Mouse (Mus musculus): ENCODE measurements around the gene Ado. TPM values are rescaled to one million over a fixed set of nuclear protein-coding genes. Genes with fewer than 3 reads are reported as not detected.

The Ado gene
- polyA plus RNA-seq, 1 experiment from 2014 or later, result 17.5 TPM

GRCm38 (mm10) chr10:67561185-67561584 is 12.4 kb upstream of the Ado start:
- DNase-seq (ENCODE audit: low read depth, low spot score) (no peak), ATAC-seq (no peak)
- no peaks in the 10 kb centered on the region for H3K27me3 ChIP-seq
- in situ Hi-C loops (cut with MboI; ENCODE audit: low pct_unique_long_range_greater_than_20kb), result no loop called here
- TF ChIP-seq CTCF (IDR thresholded peaks at IDR 0.05), result no peak
- ChIA-PET POLR2A (interaction anchor here (0.6 kb wide), 1 partner anchor 524 kb away, joined by 6 read pairs; no protein-coding TSS in a partner anchor), CTCF (no interaction called here)

GRCm38 (mm10) chr10:67559765-67560394 is 11.1 kb upstream of the Ado start:
- POLR2A ChIA-PET, result no interaction called here
- DNase-seq (ENCODE audit: low read depth, low spot score) (no peak), ATAC-seq (no peak)
- no peak for TF ChIP-seq CTCF (IDR thresholded peaks at IDR 0.05)
- CTCF ChIA-PET, result no interaction called here
- no peaks in the 10 kb centered on the region for H3K27me3 ChIP-seq
- in situ Hi-C loops (cut with MboI; ENCODE audit: low pct_unique_long_range_greater_than_20kb), result no loop called here

- TF ChIP-seq CTCF (IDR thresholded peaks at IDR 0.05), result no peak
- ATAC-seq (no peak), DNase-seq (ENCODE audit: low read depth, low spot score) (no peak)
- ChIA-PET POLR2A (no interaction called here), CTCF (no interaction called here)
- no peaks in the 10 kb centered on the region for H3K27me3 ChIP-seq
- in situ Hi-C loops (cut with MboI; ENCODE audit: low pct_unique_long_range_greater_than_20kb), result no loop called here
These were observed 9.3 kb upstream of the Ado start for GRCm38 (mm10) chr10:67558053-67558452.

GRCm38 (mm10) chr10:67548261-67548854 is 397 bp downstream of the Ado start:
- no peak for TF ChIP-seq CTCF (IDR thresholded peaks at IDR 0.05)
- DNase-seq (ENCODE audit: low read depth, low spot score) (no peak), ATAC-seq (peak; percentile 35)
- in situ Hi-C loops (cut with MboI; ENCODE audit: low pct_unique_long_range_greater_than_20kb), result loop anchor here (10.0 kb wide), 1 partner anchor 624 kb away; no protein-coding TSS in a partner anchor
- POLR2A ChIA-PET, result interaction anchor here (1.1 to 1.7 kb wide), 2 partner anchors 10 to 11 kb away, joined by 3 to 8 read pairs; no protein-coding TSS in a partner anchor
- CTCF ChIA-PET, result no interaction called here
- no peaks in the 10 kb centered on the region for H3K27me3 ChIP-seq

- ATAC-seq (peak; percentile 11), DNase-seq (ENCODE audit: low read depth, low spot score) (no peak)
- in situ Hi-C loops (cut with MboI; ENCODE audit: low pct_unique_long_range_greater_than_20kb), result loop anchor here (10.0 kb wide), 1 partner anchor 623 kb away; no protein-coding TSS in a partner anchor
- no peaks in the 10 kb centered on the region for H3K27me3 ChIP-seq
- ChIA-PET CTCF (no interaction called here), POLR2A (interaction anchor here (1.7 kb wide), 1 partner anchor 11 kb away, joined by 8 read pairs; no protein-coding TSS in a partner anchor)
- no peak for TF ChIP-seq CTCF (IDR thresholded peaks at IDR 0.05)
These were observed 900 bp downstream of the Ado start for GRCm38 (mm10) chr10:67547850-67548260.

- no peak for DNase-seq (ENCODE audit: low read depth, low spot score)
- CTCF ChIA-PET, result interaction anchor here (1.4 kb wide), 1 partner anchor 9 kb away, joined by 3 read pairs; the partner anchor contains the start of gene Ado
- TF ChIP-seq CTCF (IDR thresholded peaks at IDR 0.05), result no peak
- no peak for ATAC-seq
- POLR2A ChIA-PET, result no interaction called here
- H3K27me3 ChIP-seq, result peaks cover 13% of the 10 kb centered on the region
- in situ Hi-C loops (cut with MboI; ENCODE audit: low pct_unique_long_range_greater_than_20kb), result loop anchor here (10.0 kb wide), 1 partner anchor 616 kb away; no protein-coding TSS in a partner anchor
These were observed 8.2 kb downstream of the Ado start for GRCm38 (mm10) chr10:67540591-67540990.

GRCm38 (mm10) chr10:67539401-67539730 is 9.4 kb downstream of the Ado start:
- ATAC-seq (no peak), DNase-seq (ENCODE audit: low read depth, low spot score) (no peak)
- CTCF ChIA-PET, result interaction anchor here (1.4 kb wide), 1 partner anchor 10 kb away, joined by 3 read pairs; the partner anchor contains the start of gene Ado
- POLR2A ChIA-PET, result no interaction called here
- in situ Hi-C loops (cut with MboI; ENCODE audit: low pct_unique_long_range_greater_than_20kb), result loop anchor here (5.0 to 10.0 kb wide), 3 partner anchors 188 to 445 kb away; no protein-coding TSS in a partner anchor
- TF ChIP-seq CTCF (IDR thresholded peaks at IDR 0.05), result no peak
- peaks cover 24% of the 10 kb centered on the region for H3K27me3 ChIP-seq

- no peak for TF ChIP-seq CTCF (IDR thresholded peaks at IDR 0.05)
- CTCF ChIA-PET, result no interaction called here
- peaks cover 28% of the 10 kb centered on the region for H3K27me3 ChIP-seq
- DNase-seq (ENCODE audit: low read depth, low spot score) (no peak), ATAC-seq (no peak)
- in situ Hi-C loops (cut with MboI; ENCODE audit: low pct_unique_long_range_greater_than_20kb), result loop anchor here (5.0 to 10.0 kb wide), 3 partner anchors 189 to 446 kb away; no protein-coding TSS in a partner anchor
- POLR2A ChIA-PET, result interaction anchor here (0.9 kb wide), 1 partner anchor 10 kb away, joined by 3 read pairs; the partner anchor contains the start of gene Ado
These were observed 10.0 kb downstream of the Ado start for GRCm38 (mm10) chr10:67538585-67539400.

- ChIA-PET POLR2A (interaction anchor here (0.6 to 1.4 kb wide), 3 partner anchors 10 to 245 kb away, joined by 3 to 8 read pairs (median 3); partner anchors contain the start of gene Ado), CTCF (interaction anchor here (2.5 kb wide), 1 partner anchor 321 kb away, joined by 7 read pairs; no protein-coding TSS in a partner anchor)
- peaks cover 33% of the 10 kb centered on the region for H3K27me3 ChIP-seq
- in situ Hi-C loops (cut with MboI; ENCODE audit: low pct_unique_long_range_greater_than_20kb), result loop anchor here (5.0 to 10.0 kb wide), 3 partner anchors 189 to 447 kb away; no protein-coding TSS in a partner anchor
- TF ChIP-seq CTCF (IDR thresholded peaks at IDR 0.05), result no peak
- DNase-seq (ENCODE audit: low read depth, low spot score) (no peak), ATAC-seq (no peak)
These were observed 10.6 kb downstream of the Ado start for GRCm38 (mm10) chr10:67538106-67538505.
